Mouse (Mus musculus) midbrain, postnatal 0 days (tissue): Measurements from ENCODE around the gene Ndufs5. TPM values are rescaled to one million over a fixed set of nuclear protein-coding genes. Genes with fewer than 3 reads are reported as not detected.
A peak's percentile ranks its signal among the peaks of the same experiment; 100 is the strongest.

Source experiments
- ATAC-seq: fragments of 200-750 bp; cut with Nextera tagmentation; 2 replicates; pipeline ENCODE4 v1.8.0; 2017; ENCODE audit warnings: moderate number of reproducible peaks, mild to moderate bottlenecking, moderate TSS enrichment, moderate library complexity; ENCODE audit not compliant: low FRiP score
- DNase-seq: peaks from one replicate; pipeline ENCODE4 v3.0.0-alpha.2; 2015; ENCODE audit warnings: low spot score
- H3K27ac ChIP-seq: fragments of 300-500 bp; sonication (generic); 2 replicates; pipeline ENCODE4 v1.5.1; 2014; ENCODE audit warnings: low read depth, mild to moderate bottlenecking, low read length, mixed read lengths
- H3K27me3 ChIP-seq: fragments of 300-500 bp; sonication (generic); 2 replicates; pipeline ENCODE4 v1.6.1; 2014; ENCODE audit warnings: low read length, control low read depth, mixed read lengths; ENCODE audit not compliant: insufficient read depth
- H3K36me3 ChIP-seq: fragments of 300-500 bp; sonication (generic); 2 replicates; pipeline ENCODE4 v1.6.1; 2014; ENCODE audit warnings: low read length, control low read depth, mixed read lengths; ENCODE audit not compliant: insufficient read depth
- H3K4me1 ChIP-seq: fragments of 300-500 bp; sonication (generic); 2 replicates; pipeline ENCODE4 v1.6.1; 2014; ENCODE audit warnings: mild to moderate bottlenecking, control low read depth, antibody characterized with exemption, low read length, mixed read lengths; ENCODE audit not compliant: insufficient read depth
- H3K4me2 ChIP-seq: fragments of 300-500 bp; sonication (generic); 2 replicates; pipeline ENCODE4 v1.6.1; 2014; ENCODE audit warnings: low read depth, mild to moderate bottlenecking, low read length, mixed read lengths; ENCODE audit not compliant: poor library complexity, severe bottlenecking
- H3K4me3 ChIP-seq: fragments of 300-500 bp; sonication (generic); 2 replicates; pipeline ENCODE4 v1.5.1; 2014; ENCODE audit warnings: low read depth, mild to moderate bottlenecking, low read length, moderate library complexity
- H3K9ac ChIP-seq: fragments of 300-500 bp; sonication (generic); replicated peaks from 2 replicates; pipeline ENCODE4 v1.6.1; 2014; ENCODE audit warnings: mild to moderate bottlenecking, low read length, moderate library complexity, mixed read lengths; ENCODE audit not compliant: poor library complexity, severe bottlenecking
- H3K9me3 ChIP-seq: fragments of 300-500 bp; sonication (generic); 2 replicates; pipeline ENCODE4 v1.6.1; 2016; ENCODE audit warnings: low read length, control low read depth
- CTCF ChIP-seq: IDR thresholded peaks from 2 replicates; pipeline ENCODE4 v1.5.1; 2016; ENCODE audit warnings: antibody characterized with exemption, mild to moderate bottlenecking
- WGBS: fragments of 180-500 bp; shearing (Covaris S2); extraction: QIAGEN DNeasy Blood & Tissue Kit; methylation state at CpG from one replicate; pipeline ENCODE4 v1.1.7; 2014; 5-methylcytosine and 5-hydroxymethylcytosine counted together
- polyA plus RNA-seq: library from polyadenylated mRNA; unstranded; fragments of >200 nt; fragmentation: Nextera tagmentation; extraction: Ambion mirVana; gene quantifications from 2 replicates; pipeline ENCODE4 v1.2.1, GENCODE M21; 2015
- total RNA-seq: library from RNA; depleted of rRNA; stranded (reverse); fragments of >200 nt; gene quantifications from 2 replicates; pipeline ENCODE4 v1.2.3, GENCODE M21; 2014

Ndufs5 gene
- total and polyA plus RNA-seq, 2 experiments from 2014 or later: 141 to 588 TPM

DNA sequence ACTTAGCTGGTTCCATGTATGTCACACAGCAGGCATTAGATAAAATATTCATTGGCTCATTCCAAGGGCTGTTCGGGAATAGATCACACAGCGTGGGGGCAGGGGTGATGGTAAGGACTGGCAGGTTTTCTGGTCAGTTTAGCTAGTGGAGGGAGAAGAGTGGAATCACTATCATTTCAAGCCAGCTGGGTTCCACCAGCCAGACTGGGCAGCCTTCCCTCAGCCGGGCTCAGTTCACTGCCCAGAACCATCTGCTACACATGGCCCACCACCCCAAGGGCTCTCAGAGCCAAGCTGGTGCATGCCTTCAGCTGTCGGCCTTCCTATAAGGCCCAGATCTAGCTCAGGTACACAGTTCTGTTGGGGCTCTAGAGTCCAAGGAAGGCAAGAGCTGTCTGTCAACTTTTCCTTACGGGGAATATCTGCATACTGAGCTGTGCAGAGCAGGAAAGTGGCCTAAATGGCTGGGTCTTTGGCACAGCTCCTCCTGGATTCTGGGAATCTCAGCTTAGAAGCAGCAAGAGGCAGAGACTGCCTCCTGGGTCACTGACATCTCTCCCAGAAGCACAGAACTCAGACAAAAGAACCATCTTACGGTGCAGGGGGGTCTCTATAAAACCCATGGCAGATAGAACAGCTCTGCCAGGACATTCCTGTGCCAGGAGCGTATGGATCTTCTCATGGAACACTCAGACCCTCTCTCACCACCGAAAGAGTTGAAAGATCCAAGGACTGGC, 32.3 kb downstream of the Ndufs5 start:
- DNase-seq (peak; percentile 70), ATAC-seq (peak; percentile 28)
- WGBS: 23% methylated on average over 8 of the region's 8 CpGs
- TF ChIP-seq CTCF: no peak
- Histone ChIP-seq H3K9ac (peak overlapping the region; percentile 99), H3K27ac (peak overlapping the region; percentile 97), H3K9me3 (no peaks in the 10 kb centered on the region), H3K4me2 (peak overlapping the region; percentile 80), H3K27me3 (no peaks in the 10 kb centered on the region), H3K4me1 (peaks cover 5% of the 10 kb centered on the region; the same call in 1 of the 2 replicates), H3K36me3 (peaks cover 17% of the 10 kb centered on the region), H3K4me3 (peak overlapping the region; percentile 96)

DNA sequence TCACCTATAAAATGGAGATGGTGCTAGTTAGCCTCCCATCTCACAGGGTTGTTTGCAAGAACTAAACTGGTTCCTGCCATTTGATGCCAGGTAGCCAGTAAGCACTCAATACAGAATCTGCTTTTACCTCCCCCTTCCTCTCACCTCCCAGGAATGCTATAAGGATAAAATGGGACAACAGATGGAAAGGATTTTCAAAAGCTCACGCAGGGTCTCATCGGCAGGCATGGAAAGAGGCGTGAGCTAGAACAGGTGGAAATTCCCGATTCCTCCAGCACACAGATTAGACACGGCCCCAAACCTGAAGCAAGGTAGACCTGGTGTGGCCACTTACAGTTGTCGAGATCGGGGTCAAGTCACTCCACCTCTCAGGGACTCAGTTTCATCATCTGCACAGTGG, 33.0 kb downstream of the Ndufs5 start:
- WGBS: 65% methylated on average over 7 of the region's 7 CpGs
- Histone ChIP-seq H3K27me3 (no peaks in the 10 kb centered on the region), H3K4me1 (peaks cover 5% of the 10 kb centered on the region; the same call in 1 of the 2 replicates), H3K36me3 (peaks cover 20% of the 10 kb centered on the region), H3K9me3 (no peaks in the 10 kb centered on the region), H3K4me3 (peak overlapping the region; percentile 96), H3K27ac (peak overlapping the region; percentile 97; the same call in 1 of the 2 replicates), H3K9ac (peak overlapping the region; percentile 99), H3K4me2 (peak overlapping the region; percentile 80)
- no peak for TF ChIP-seq CTCF
- ATAC-seq (no peak), DNase-seq (no peak)

DNA sequence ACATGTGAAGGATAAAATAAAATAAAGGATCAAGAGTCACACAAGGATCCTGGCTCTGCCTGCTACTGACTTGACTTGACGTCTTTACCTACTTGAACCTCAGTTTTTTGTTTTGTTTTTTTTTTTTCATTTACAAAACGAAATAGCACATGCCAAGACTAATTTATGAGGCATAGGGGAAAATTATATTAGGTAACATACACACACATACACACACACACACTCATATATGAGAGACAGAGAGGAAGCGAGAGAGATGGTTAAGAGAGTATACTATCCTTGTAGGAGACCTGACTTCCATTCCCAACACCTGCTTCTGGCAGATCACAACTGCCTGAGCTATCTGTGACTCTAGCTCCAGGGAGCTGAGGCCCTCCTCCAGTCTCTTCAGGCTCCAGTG, 33.7 kb downstream of the Ndufs5 start, which contains the start of gene Macf1:
Gene Macf1 (minus strand): TSS at position 101 of the 400 bp plus-strand sequence.
- H3K9me3 ChIP-seq: no peaks in the 10 kb centered on the region
- DNase-seq (no peak), ATAC-seq (no peak)
- peak within 1 kb of the TSS; percentile 96 for H3K4me3 ChIP-seq
- H3K36me3 ChIP-seq: peaks cover 21% of the 10 kb centered on the region
- H3K27ac ChIP-seq: peak within 1 kb of the TSS; percentile 97; the same call in 1 of the 2 replicates
- no peaks in the 10 kb centered on the region for H3K27me3 ChIP-seq
- peak within 1 kb of the TSS; percentile 80 for H3K4me2 ChIP-seq
- TF ChIP-seq CTCF: no peak
- 89% methylated on average over 3 of the region's 3 CpGs for WGBS
- H3K9ac ChIP-seq: peak within 1 kb of the TSS; percentile 99
- H3K4me1 ChIP-seq: peaks cover 5% of the 10 kb centered on the region; the same call in 1 of the 2 replicates

- TF ChIP-seq CTCF: no peak
- ATAC-seq (no peak), DNase-seq (no peak)
- 84% methylated on average over 8 of the region's 8 CpGs for WGBS
- H3K4me3 ChIP-seq: no peak overlapping the region
- peaks cover 21% of the 10 kb centered on the region for H3K36me3 ChIP-seq
- no peak overlapping the region for H3K27ac ChIP-seq
- no peaks in the 10 kb centered on the region for H3K9me3 ChIP-seq
- peaks cover 5% of the 10 kb centered on the region; the same call in 1 of the 2 replicates for H3K4me1 ChIP-seq
- no peak overlapping the region for H3K4me2 ChIP-seq
- no peaks in the 10 kb centered on the region for H3K27me3 ChIP-seq
- no peak overlapping the region for H3K9ac ChIP-seq
These were observed 35.7 kb downstream of the Ndufs5 start for GRCm38 (mm10) chr4:123682291-123682690.

GRCm38 (mm10) chr4:123680962-123681361, 37.0 kb downstream of the Ndufs5 start:
- H3K9ac ChIP-seq: no peak overlapping the region
- no peaks in the 10 kb centered on the region for H3K27me3 ChIP-seq
- H3K4me1 ChIP-seq: peaks cover 10% of the 10 kb centered on the region; the same call in 1 of the 2 replicates
- DNase-seq (no peak), ATAC-seq (no peak)
- H3K4me2 ChIP-seq: 0 out of 2 replicates have a peak overlapping the region, but pooled peaks have one; percentile 6
- no peak for TF ChIP-seq CTCF
- peaks cover 21% of the 10 kb centered on the region for H3K36me3 ChIP-seq
- no peak overlapping the region for H3K4me3 ChIP-seq
- H3K9me3 ChIP-seq: no peaks in the 10 kb centered on the region
- no peak overlapping the region for H3K27ac ChIP-seq
- WGBS: 62% methylated on average over 7 of the region's 7 CpGs
